38 mouse cellular contexts compared by ENCODE assay signal in the genomic region with DNA sequence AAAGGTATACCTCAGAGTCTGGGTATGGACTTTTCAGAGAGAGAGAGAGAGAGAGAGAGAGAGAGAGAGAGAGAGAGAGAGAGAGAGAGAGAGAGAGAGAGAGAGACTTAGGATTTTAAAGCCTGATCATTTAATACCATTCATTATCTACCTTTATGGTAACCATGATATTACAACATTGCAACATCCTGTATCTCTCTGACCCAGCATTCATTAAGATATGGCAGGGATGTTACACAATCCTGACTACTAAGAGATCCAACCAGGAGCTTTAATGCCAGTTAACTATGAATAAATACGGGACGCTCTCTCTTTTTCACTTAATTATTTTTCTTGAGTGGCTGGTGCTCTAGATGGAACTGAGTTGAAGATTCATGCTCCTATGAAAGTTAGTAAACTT. TPM values are rescaled to one million over a fixed set of nuclear protein-coding genes. Genes with fewer than 3 reads are reported as not detected.
"Had no signal": no experiment of that assay in that cellular context is flagged by ENCODE, and none has a peak within 500 bp of the region (broad histone marks: within the 10 kb centered on the region; RNA-seq: fewer than 3 reads in every experiment).

No protein-coding gene starts in this region.

- H3K9me3 ChIP-seq: limb, embryonic 10.5 days; limb, embryonic 12.5 days; limb, embryonic 13.5 days; limb, embryonic 15.5 days; liver, embryonic 12.5 days; liver, embryonic 13.5 days; liver, embryonic 15.5 days; lung, embryonic 15.5 days; midbrain, embryonic 10.5 days; midbrain, embryonic 12.5 days; midbrain, embryonic 13.5 days; midbrain, embryonic 15.5 days; neural tube, embryonic 12.5 days had no signal

- H3K4me3 ChIP-seq: limb, embryonic 10.5 days; limb, embryonic 12.5 days; limb, embryonic 13.5 days; limb, embryonic 15.5 days; liver, embryonic 12.5 days; liver, embryonic 13.5 days; liver, embryonic 15.5 days; lung, embryonic 15.5 days; megakaryocyte, embryonic 14.5 days; midbrain, embryonic 10.5 days; midbrain, embryonic 12.5 days; midbrain, embryonic 13.5 days; midbrain, embryonic 15.5 days; myocyte; neural tube, embryonic 12.5 days had no signal

- H3K4me2 ChIP-seq: limb, embryonic 12.5 days; limb, embryonic 13.5 days; limb, embryonic 15.5 days; liver, embryonic 11.5 days; liver, embryonic 12.5 days; liver, embryonic 13.5 days; liver, embryonic 15.5 days; lung, embryonic 14.5 days; lung, embryonic 15.5 days; midbrain, embryonic 11.5 days; midbrain, embryonic 12.5 days; midbrain, embryonic 13.5 days; midbrain, embryonic 15.5 days; neural tube, embryonic 12.5 days had no signal

- DNase-seq: left cerebral cortex, postnatal 4 days; liver; liver, embryonic 13.5 days; liver, postnatal 0 days; lung, adult 18-20 months; lung, adult 2 months; lung, postnatal 10 days; lung, postnatal 14 days; lung, postnatal 36 days; lung, postnatal 4 days; midbrain, embryonic 14.5 days had no signal

- ATAC-seq: liver, embryonic 12.5 days; liver, postnatal 0 days; lung, postnatal 0 days; midbrain, embryonic 13.5 days; midbrain, embryonic 15.5 days; midbrain, embryonic 16.5 days had no signal

- H3K36me3 ChIP-seq: limb, embryonic 10.5 days; limb, embryonic 12.5 days; limb, embryonic 13.5 days; limb, embryonic 15.5 days; liver, embryonic 12.5 days; liver, embryonic 13.5 days; liver, embryonic 15.5 days; lung, embryonic 15.5 days; midbrain, embryonic 10.5 days; midbrain, embryonic 12.5 days; midbrain, embryonic 13.5 days; midbrain, embryonic 15.5 days; neural tube, embryonic 12.5 days had no signal

- H3K27me3 ChIP-seq: limb, embryonic 12.5 days; limb, embryonic 13.5 days; limb, embryonic 15.5 days; liver, embryonic 12.5 days; liver, embryonic 13.5 days; liver, embryonic 15.5 days; lung, embryonic 15.5 days; megakaryocyte, embryonic 14.5 days; midbrain, embryonic 12.5 days; midbrain, embryonic 13.5 days; midbrain, embryonic 15.5 days; neural tube, embryonic 12.5 days had no signal

- H3K27ac ChIP-seq: limb, embryonic 10.5 days; limb, embryonic 12.5 days; limb, embryonic 13.5 days; limb, embryonic 15.5 days; liver, embryonic 12.5 days; liver, embryonic 13.5 days; liver, embryonic 14.5 days; liver, embryonic 15.5 days; lung, embryonic 15.5 days; macrophage; midbrain, embryonic 10.5 days; midbrain, embryonic 12.5 days; midbrain, embryonic 13.5 days; midbrain, embryonic 15.5 days; neural tube, embryonic 12.5 days had no signal

- H3K9ac ChIP-seq: limb, embryonic 12.5 days; limb, embryonic 13.5 days; limb, embryonic 15.5 days; liver, embryonic 12.5 days; liver, embryonic 13.5 days; liver, embryonic 14.5 days; liver, embryonic 15.5 days; liver, postnatal 0 days; lung, embryonic 14.5 days; lung, embryonic 15.5 days; midbrain, embryonic 12.5 days; midbrain, embryonic 13.5 days; midbrain, embryonic 15.5 days; neural tube, embryonic 12.5 days had no signal

- H3K4me1 ChIP-seq: limb, embryonic 10.5 days; limb, embryonic 12.5 days; limb, embryonic 13.5 days; limb, embryonic 15.5 days; liver, embryonic 12.5 days; liver, embryonic 13.5 days; liver, embryonic 15.5 days; lung, embryonic 15.5 days; megakaryocyte, embryonic 14.5 days; midbrain, embryonic 10.5 days; midbrain, embryonic 12.5 days; midbrain, embryonic 13.5 days; midbrain, embryonic 15.5 days; neural tube, embryonic 12.5 days had no signal

RNA-seq across cellular contexts. Expression of a gene that starts 39.4 kb away (rescaled TPM):
- polyA plus RNA-seq: limb, embryonic 10.5 days; limb, embryonic 11.5 days; limb, embryonic 14.5 days; limb, embryonic 15.5 days; liver, adult 2 months; liver, embryonic 11.5 days; liver, embryonic 12.5 days; liver, embryonic 13.5 days; liver, embryonic 14.5 days; liver, embryonic 15.5 days; liver, embryonic 16.5 days; liver, postnatal 0 days; lung, adult 2 months; lung, embryonic 14.5 days; lung, embryonic 15.5 days; lung, embryonic 16.5 days; lung, postnatal 0 days; macrophage; midbrain, embryonic 10.5 days; midbrain, embryonic 11.5 days; midbrain, embryonic 12.5 days; midbrain, embryonic 13.5 days; myocyte; neural tube, embryonic 11.5 days had no signal
